Mouse (Mus musculus) C2C12 (cell line): Measurements from ENCODE around the gene Cntfr. TPM values are rescaled to one million over a fixed set of nuclear protein-coding genes. Genes with fewer than 3 reads are reported as not detected.

Experiments used
- H3K27me3 ChIP-seq: one replicate; pipeline ENCODE4 v1.6.1; 2011; ENCODE audit not compliant: control insufficient read depth, insufficient read depth, insufficient read length
- H3K36me3 ChIP-seq: one replicate; pipeline ENCODE4 v1.6.1; 2011; ENCODE audit not compliant: control insufficient read depth, insufficient read depth
- H3K4me3 ChIP-seq: one replicate; pipeline ENCODE4 v1.5.1; 2011; ENCODE audit warnings: mild to moderate bottlenecking, control low read depth; ENCODE audit not compliant: poor library complexity, insufficient read depth, severe bottlenecking
- H3K79me2 ChIP-seq: one replicate; pipeline ENCODE4 v1.6.1; 2011; ENCODE audit not compliant: control insufficient read depth, insufficient read depth
- H3K79me3 ChIP-seq: one replicate; pipeline ENCODE4 v1.6.1; 2011; ENCODE audit warnings: low read depth, control low read depth
- H3ac ChIP-seq: one replicate; pipeline ENCODE3; 2011; ENCODE audit warnings: low read depth; ENCODE audit not compliant: control insufficient read depth, insufficient read length
- CEBPB ChIP-seq: IDR thresholded peaks from one replicate; pipeline ENCODE4 v1.6.1; 2011; ENCODE audit warnings: low read depth, mild to moderate bottlenecking, control low read depth, moderate library complexity
- CTCF ChIP-seq: IDR thresholded peaks from one replicate; pipeline ENCODE4 v1.5.1; 2011; ENCODE audit not compliant: control insufficient read depth, insufficient read depth, insufficient read length
- FOSL1 ChIP-seq: IDR thresholded peaks from one replicate; pipeline ENCODE4 v1.8.0; 2011; ENCODE audit warnings: mild to moderate bottlenecking, low read length; ENCODE audit not compliant: poor library complexity, insufficient read depth, severe bottlenecking
- MAX ChIP-seq: IDR thresholded peaks from one replicate; pipeline ENCODE4 v1.6.1; 2011; ENCODE audit warnings: mild to moderate bottlenecking, control low read depth
- MYOD1 ChIP-seq: IDR thresholded peaks from one replicate; pipeline ENCODE4 v1.6.1; 2011; ENCODE audit warnings: low read depth; ENCODE audit not compliant: control insufficient read depth, insufficient read length
- MYOG ChIP-seq: IDR thresholded peaks from one replicate; pipeline ENCODE4 v1.6.1; 2011; ENCODE audit not compliant: control insufficient read depth, insufficient read length; ENCODE audit errors: extremely low read depth
- USF1 ChIP-seq: IDR thresholded peaks from one replicate; pipeline ENCODE4 v1.6.1; 2011; ENCODE audit warnings: low read depth, mild to moderate bottlenecking, control low read depth, moderate library complexity
- polyA plus RNA-seq: library from polyadenylated mRNA; unstranded; fragments of >200 nt; fragmentation: generic; extraction: Trizol; gene quantifications from one replicate; pipeline ENCODE4 v1.2.1, GENCODE M21; 2012; ENCODE audit warnings: missing spikeins

Cntfr gene
- polyA plus RNA-seq, 1 experiment, result 0.05 TPM

DNA sequence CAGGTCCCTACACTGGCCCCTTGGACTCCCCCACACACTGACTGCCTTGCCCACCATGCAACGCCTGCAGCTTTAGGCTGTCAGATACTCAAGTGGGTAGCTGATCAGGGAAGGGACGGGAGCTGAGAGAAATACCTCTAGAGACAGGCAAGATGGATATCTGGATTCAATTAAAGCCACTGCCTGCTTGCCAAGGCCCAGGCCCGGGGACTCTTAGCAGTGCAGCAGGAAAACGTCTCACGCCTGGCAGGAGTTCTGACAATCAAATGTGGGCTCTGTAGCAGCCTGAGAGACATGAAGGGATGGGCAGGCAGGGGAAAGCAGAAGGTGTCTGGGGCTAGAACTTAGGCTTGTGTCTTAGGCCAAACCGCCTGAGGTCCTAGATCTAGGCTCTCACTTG lies 19.9 kb upstream of the Cntfr start:
- TF ChIP-seq MAX (no peak), MYOD1 (no peak), CEBPB (no peak), CTCF (no peak), USF1 (no peak), FOSL1 (no peak), MYOG (no peak)
- H3K36me3 ChIP-seq, result peaks cover 20% of the 10 kb centered on the region

DNA sequence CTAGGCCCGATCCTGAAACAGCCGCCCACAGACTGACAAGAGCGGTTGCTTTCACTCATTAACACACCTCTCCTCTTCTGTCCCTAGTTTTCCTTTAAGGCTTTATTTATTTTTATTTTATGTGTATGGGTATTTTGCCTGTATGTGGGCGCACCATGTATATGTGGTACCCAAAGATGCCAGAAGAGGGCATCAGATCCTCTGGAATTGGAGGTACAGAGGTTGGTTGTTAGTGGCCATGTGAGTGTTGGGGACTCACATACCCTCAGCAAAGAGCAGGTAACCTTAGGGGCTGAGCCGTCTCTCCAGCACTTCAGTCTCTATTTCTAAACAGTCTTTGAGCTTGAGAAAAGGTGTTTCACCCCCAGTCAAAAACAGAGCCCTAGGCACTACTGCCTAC lies 18.7 kb upstream of the Cntfr start:
- Histone ChIP-seq H3K79me3 (peaks cover 14% of the 10 kb centered on the region), H3K27me3 (no peaks in the 10 kb centered on the region), H3K79me2 (peaks cover 15% of the 10 kb centered on the region), H3ac (no peak overlapping the region), H3K36me3 (peaks cover 20% of the 10 kb centered on the region), H3K4me3 (no peak overlapping the region)
- TF ChIP-seq CTCF (peak; percentile 16), CEBPB (no peak), MYOG (no peak)

More for the DNA sequence above, 19.9 kb upstream of the Cntfr start:
- Histone ChIP-seq H3ac (no peak overlapping the region), H3K4me3 (no peak overlapping the region), H3K27me3 (no peaks in the 10 kb centered on the region), H3K79me2 (peaks cover 20% of the 10 kb centered on the region), H3K79me3 (peaks cover 14% of the 10 kb centered on the region)

DNA sequence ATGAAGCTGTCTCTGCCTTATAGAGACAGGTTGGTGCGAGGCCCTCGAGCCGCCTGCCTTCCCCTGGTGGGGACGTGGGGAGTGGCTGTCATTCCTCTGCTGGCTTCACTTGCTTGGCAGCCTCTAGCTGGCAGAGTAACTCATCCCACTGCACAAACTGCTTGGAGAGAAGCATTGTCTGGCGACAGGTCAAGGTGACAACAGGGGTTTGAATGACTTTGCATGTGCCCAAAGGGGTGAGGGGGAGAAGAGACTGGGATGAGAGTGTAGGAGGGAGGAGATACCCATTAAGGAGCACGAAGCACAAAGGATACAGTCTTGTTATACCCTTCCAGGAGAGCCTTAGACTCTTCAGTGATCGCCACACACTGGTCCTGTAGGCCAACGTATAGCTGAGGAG lies 18.2 kb upstream of the Cntfr start:
- Histone ChIP-seq H3ac (no peak overlapping the region), H3K79me2 (peaks cover 15% of the 10 kb centered on the region), H3K36me3 (peaks cover 20% of the 10 kb centered on the region), H3K27me3 (no peaks in the 10 kb centered on the region), H3K79me3 (peaks cover 14% of the 10 kb centered on the region), H3K4me3 (no peak overlapping the region)
- TF ChIP-seq USF1 (no peak), CEBPB (no peak), FOSL1 (no peak), CTCF (no peak), MYOG (no peak), MAX (no peak), MYOD1 (no peak)

DNA sequence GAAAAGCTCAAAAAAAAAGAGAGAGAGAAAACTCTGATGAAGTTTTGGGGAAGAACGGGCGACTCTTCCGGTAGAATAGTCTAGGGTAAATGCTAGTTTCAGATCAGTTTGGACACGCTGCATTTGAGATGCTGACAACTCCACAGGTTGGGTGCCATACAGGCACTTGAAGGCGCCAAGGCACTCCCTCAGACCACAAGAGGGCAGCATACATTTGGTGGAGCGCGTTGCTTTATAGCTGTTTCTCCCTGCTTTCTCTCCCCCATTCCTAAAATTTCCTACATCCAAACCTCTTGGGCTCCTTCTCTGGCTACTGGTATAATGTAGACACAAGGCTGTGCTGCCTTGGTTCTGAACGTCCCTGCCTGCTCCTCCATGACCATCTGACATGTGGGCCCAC lies 17.4 kb upstream of the Cntfr start:
- H3K36me3 ChIP-seq, result peaks cover 15% of the 10 kb centered on the region
- H3K4me3 ChIP-seq, result no peak overlapping the region
- H3K79me2 ChIP-seq, result peaks cover 15% of the 10 kb centered on the region
- peaks cover 14% of the 10 kb centered on the region for H3K79me3 ChIP-seq
- no peaks in the 10 kb centered on the region for H3K27me3 ChIP-seq
- H3ac ChIP-seq, result no peak overlapping the region
- TF ChIP-seq MAX (peak; percentile 24), CEBPB (no peak), CTCF (peak; percentile 77), USF1 (no peak), MYOD1 (no peak)

DNA sequence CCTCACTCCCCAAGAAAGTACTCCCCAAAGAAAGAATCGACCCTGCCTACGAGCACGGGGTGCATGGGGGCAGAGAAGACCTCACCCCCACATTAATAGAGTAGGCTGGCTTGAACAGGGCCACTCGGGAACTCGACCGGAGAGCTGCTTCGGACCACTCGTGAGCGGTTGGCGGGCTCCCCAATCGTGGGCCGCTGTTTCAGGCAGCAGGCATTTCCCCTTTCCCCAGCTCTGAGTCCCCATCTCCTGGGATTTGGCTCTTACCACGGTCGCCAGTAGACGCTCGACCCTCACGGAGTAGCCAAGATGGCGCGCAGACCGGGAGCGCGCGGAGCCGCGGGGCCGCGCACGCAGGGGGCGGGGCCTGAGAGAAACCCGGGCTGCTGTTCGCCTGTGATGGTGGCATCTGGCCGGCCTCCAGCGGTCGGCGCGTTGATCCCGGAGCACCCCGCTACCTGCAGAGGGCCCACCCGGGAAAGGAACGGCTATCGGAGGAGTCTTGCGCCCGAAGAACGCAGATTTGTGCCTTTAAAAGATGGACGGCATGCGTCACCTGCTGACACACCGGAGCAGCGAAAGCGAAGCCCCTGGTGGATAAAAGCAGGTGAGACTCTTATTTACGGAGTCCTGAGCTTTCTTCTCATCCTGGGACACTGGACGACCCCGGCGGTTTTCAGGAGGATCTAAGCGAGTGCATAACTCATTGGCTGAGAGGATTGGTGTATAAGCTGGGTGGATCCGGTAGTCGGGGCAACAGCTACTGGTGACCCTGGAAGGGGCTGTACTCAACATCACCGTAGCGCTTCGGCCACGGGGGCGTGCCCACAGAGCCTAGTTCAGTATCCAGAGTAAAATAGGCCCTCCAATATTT lies 16.5 kb upstream of the Cntfr start, which contains the start of gene Rpp25l:
Gene Rpp25l, minus strand, starts transcription at position 338 of the 871 bp plus-strand sequence.
- H3K79me3 ChIP-seq, result peaks cover 14% of the 10 kb centered on the region
- peaks cover 15% of the 10 kb centered on the region for H3K79me2 ChIP-seq
- peaks cover 10% of the 10 kb centered on the region for H3K36me3 ChIP-seq
- no peaks in the 10 kb centered on the region for H3K27me3 ChIP-seq
- peak within 1 kb of the TSS; percentile 77 for H3ac ChIP-seq
- H3K4me3 ChIP-seq, result peak within 1 kb of the TSS; percentile 80
- TF ChIP-seq MYOG, result no peak
- no peak for TF ChIP-seq USF1
- no peak for TF ChIP-seq CEBPB
- TF ChIP-seq FOSL1, result no peak
- no peak for TF ChIP-seq MYOD1
- TF ChIP-seq CTCF, result no peak
- no peak for TF ChIP-seq MAX
